ENCODE assay signal across 14 mouse cellular contexts in genomic region chr9:111148414-111148813, GRCm38 (mm10). TPM values are rescaled to one million over a fixed set of nuclear protein-coding genes. Genes with fewer than 3 reads are reported as not detected.
DNase-seq lines count a peak whose midpoint lies in the region; ATAC-seq and TF ChIP-seq lines count a peak whose summit lies in the region.
"Had no signal": no experiment of that assay in that cellular context is flagged by ENCODE, and none has a peak within 500 bp of the region (broad histone marks: within the 10 kb centered on the region; RNA-seq: fewer than 3 reads in every experiment).

No protein-coding gene starts in this region.

- no peak for ATAC-seq in heart, embryonic 12.5 days (ENCODE audit: insufficient number of reproducible peaks, low FRiP score)
- no peak for ATAC-seq in lung, embryonic 14.5 days (ENCODE audit: insufficient read depth)
- ATAC-seq in intestine, embryonic 14.5 days (replicated peaks; ENCODE audit: low FRiP score, low TSS enrichment, low read depth) = peak; percentile 43; the same call in 1 of the 2 replicates
- ATAC-seq in neural tube, embryonic 15.5 days (ENCODE audit: low FRiP score) = no peak
- ATAC-seq: forebrain, embryonic 14.5 days; midbrain, embryonic 15.5 days had no signal

- no peak overlapping the region for H3K4me3 ChIP-seq in heart, embryonic 12.5 days
- H3K4me3 ChIP-seq in lung, embryonic 14.5 days (ENCODE audit: low read depth, low read length) = no peak overlapping the region
- H3K4me3 ChIP-seq in intestine, embryonic 14.5 days (ENCODE audit: low read depth, low read length) = no peak overlapping the region
- no peak overlapping the region for H3K4me3 ChIP-seq in small intestine, adult 2 months (ENCODE audit: low read depth, low read length)
- H3K4me3 ChIP-seq in neural tube, embryonic 15.5 days (replicated peaks) = no peak overlapping the region
- H3K4me3 ChIP-seq: hindbrain, embryonic 12.5 days; midbrain, embryonic 15.5 days; neural tube, embryonic 12.5 days had no signal

- no peak for DNase-seq in heart, postnatal 14 days
- DNase-seq in lung, embryonic 14.5 days = peak; percentile 23
- DNase-seq in lung, postnatal 10 days = no peak
- DNase-seq in intestine, embryonic 14.5 days (ENCODE audit: low spot score) = no peak
- no peak for DNase-seq in left cerebral cortex, adult 9 months (ENCODE audit: low spot score in 2 of 2)
- DNase-seq: cerebellum, postnatal 14 days; lung, postnatal 4 days had no signal

- no peak for TF ChIP-seq CTCF in lung, embryonic 14.5 days (IDR thresholded peaks at IDR 0.05; ENCODE audit: low read depth)
- no peak for TF ChIP-seq CTCF in small intestine, adult 2 months (IDR thresholded peaks at IDR 0.05; ENCODE audit: extremely low read depth, insufficient read length, insufficient replicate concordance, low read depth, low read length)

- 31% methylated on average over 2 of the region's 2 CpGs for WGBS in heart, embryonic 12.5 days
- WGBS in lung, embryonic 14.5 days = 29% methylated on average over 2 of the region's 2 CpGs
- 38% methylated on average over 2 of the region's 2 CpGs for WGBS in intestine, embryonic 14.5 days
- WGBS in small intestine, adult 2 months = 20% methylated on average over 2 of the region's 2 CpGs
- 65% methylated on average over 2 of the region's 2 CpGs for WGBS in neural tube, embryonic 15.5 days

- intact Hi-C loops in heart, postnatal 14 days (cut with DNase I) = no loop called here

- peak overlapping the region; percentile 91 for H3K27ac ChIP-seq in heart, embryonic 12.5 days (ENCODE audit: poor library complexity, severe bottlenecking)
- H3K27ac ChIP-seq in lung, embryonic 14.5 days (ENCODE audit: low read depth) = peak overlapping the region; percentile 84
- H3K27ac ChIP-seq in intestine, embryonic 14.5 days (ENCODE audit: low read depth) = no peak overlapping the region
- H3K27ac ChIP-seq in small intestine, adult 2 months (ENCODE audit: insufficient read depth, low read depth, low read length) = peak overlapping the region; percentile 57; the same call in 1 of the 2 replicates
- H3K27ac ChIP-seq in neural tube, embryonic 15.5 days (replicated peaks) = no peak overlapping the region
- H3K27ac ChIP-seq: hindbrain, embryonic 12.5 days; midbrain, embryonic 15.5 days; neural tube, embryonic 12.5 days had no signal

- no peaks in the 10 kb centered on the region for H3K27me3 ChIP-seq in heart, embryonic 12.5 days (replicated peaks)
- no peaks in the 10 kb centered on the region for H3K27me3 ChIP-seq in lung, embryonic 14.5 days (ENCODE audit: insufficient read depth, low read length)
- H3K27me3 ChIP-seq in intestine, embryonic 14.5 days (replicated peaks; ENCODE audit: control insufficient read depth, insufficient read depth, low read length) = no peaks in the 10 kb centered on the region
- H3K27me3 ChIP-seq in small intestine, adult 2 months (ENCODE audit: control insufficient read depth, insufficient read depth, low read length) = no peaks in the 10 kb centered on the region
- H3K27me3 ChIP-seq in neural tube, embryonic 15.5 days (replicated peaks) = no peaks in the 10 kb centered on the region
- H3K27me3 ChIP-seq: hindbrain, embryonic 12.5 days; midbrain, embryonic 15.5 days; neural tube, embryonic 12.5 days had no signal

- H3K36me3 ChIP-seq in heart, embryonic 12.5 days = peaks cover 4% of the 10 kb centered on the region
- no peaks in the 10 kb centered on the region for H3K36me3 ChIP-seq in lung, embryonic 14.5 days (ENCODE audit: insufficient read depth)
- H3K36me3 ChIP-seq in intestine, embryonic 14.5 days (ENCODE audit: control insufficient read depth, insufficient read depth, low read length) = no peaks in the 10 kb centered on the region
- peaks cover 3% of the 10 kb centered on the region for H3K36me3 ChIP-seq in small intestine, adult 2 months (ENCODE audit: control insufficient read depth, insufficient read depth, low read length)
- H3K36me3 ChIP-seq in neural tube, embryonic 15.5 days = peaks cover 1% of the 10 kb centered on the region; the same call in 1 of the 2 replicates
- H3K36me3 ChIP-seq: hindbrain, embryonic 12.5 days; midbrain, embryonic 15.5 days; neural tube, embryonic 12.5 days had no signal

- no peak for TF ChIP-seq POLR2A in small intestine, adult 2 months (IDR thresholded peaks at IDR 0.05; ENCODE audit: low read depth, low read length)

- peaks cover 53% of the 10 kb centered on the region for H3K4me1 ChIP-seq in heart, embryonic 12.5 days (replicated peaks)
- peaks cover 29% of the 10 kb centered on the region for H3K4me1 ChIP-seq in lung, embryonic 14.5 days (ENCODE audit: insufficient read depth)
- H3K4me1 ChIP-seq in intestine, embryonic 14.5 days (replicated peaks; ENCODE audit: control insufficient read depth, insufficient read depth, low read length) = 0 out of 2 replicates have a peak, but pooled peaks cover 5% of the 10 kb centered on the region
- peaks cover 24% of the 10 kb centered on the region for H3K4me1 ChIP-seq in small intestine, adult 2 months (ENCODE audit: control insufficient read depth, insufficient read depth, insufficient read length, low read length)
- no peaks in the 10 kb centered on the region; the same call in 1 of the 2 replicates for H3K4me1 ChIP-seq in neural tube, embryonic 15.5 days
- H3K4me1 ChIP-seq: hindbrain, embryonic 12.5 days; midbrain, embryonic 15.5 days; neural tube, embryonic 12.5 days had no signal

- H3K4me2 ChIP-seq in heart, embryonic 12.5 days = peak overlapping the region; percentile 49; the same call in 1 of the 2 replicates
- 0 out of 2 replicates have a peak overlapping the region, but pooled peaks have one; percentile 7 for H3K4me2 ChIP-seq in lung, embryonic 14.5 days
- no peak overlapping the region for H3K4me2 ChIP-seq in intestine, embryonic 14.5 days (ENCODE audit: low read length)
- H3K4me2 ChIP-seq in neural tube, embryonic 15.5 days = no peak overlapping the region
- H3K4me2 ChIP-seq: hindbrain, embryonic 12.5 days; midbrain, embryonic 15.5 days; neural tube, embryonic 12.5 days had no signal

- no peaks in the 10 kb centered on the region for H3K9me3 ChIP-seq in heart, embryonic 12.5 days (replicated peaks)
- H3K9me3 ChIP-seq in lung, embryonic 14.5 days (ENCODE audit: low read depth, low read length) = no peaks in the 10 kb centered on the region
- no peaks in the 10 kb centered on the region for H3K9me3 ChIP-seq in intestine, embryonic 14.5 days (ENCODE audit: control insufficient read depth, low read length)
- H3K9me3 ChIP-seq in neural tube, embryonic 15.5 days (replicated peaks) = no peaks in the 10 kb centered on the region
- H3K9me3 ChIP-seq: hindbrain, embryonic 12.5 days; midbrain, embryonic 15.5 days; neural tube, embryonic 12.5 days had no signal

- no peak overlapping the region for H3K9ac ChIP-seq in heart, embryonic 12.5 days
- H3K9ac ChIP-seq in lung, embryonic 14.5 days = no peak overlapping the region
- no peak overlapping the region for H3K9ac ChIP-seq in intestine, embryonic 14.5 days (ENCODE audit: low read length)
- no peak overlapping the region for H3K9ac ChIP-seq in neural tube, embryonic 15.5 days (replicated peaks)
- H3K9ac ChIP-seq: hindbrain, embryonic 12.5 days; midbrain, embryonic 15.5 days; neural tube, embryonic 12.5 days had no signal

RNA-seq across cellular contexts. Expression of gene Lrrfip2, which starts 31.0 kb away (rescaled TPM):
- 65.8 and 70.4 TPM in 2 replicates for polyA plus RNA-seq in heart, embryonic 12.5 days (2016; fragmentation: Nextera tagmentation; extraction: Ambion mirVana)
- 10 to 100 TPM; 85.8 to 86.9 TPM for total RNA-seq in heart, postnatal 14 days (2021)
- polyA plus RNA-seq in lung, embryonic 14.5 days (2014; fragmentation: Nextera tagmentation; extraction: Ambion mirVana) = 39.6 and 40.4 TPM in 2 replicates
- polyA plus RNA-seq in intestine, embryonic 14.5 days (2014; fragmentation: Nextera tagmentation; extraction: Ambion mirVana) = 34.4 and 36.8 TPM in 2 replicates
- polyA plus RNA-seq in small intestine, adult 2 months (2012; rRNA removed) = 3.7 and 15.3 TPM in 2 replicates
- polyA plus RNA-seq in neural tube, embryonic 15.5 days (2015; fragmentation: Nextera tagmentation; extraction: Ambion mirVana) = 46.0 and 46.7 TPM in 2 replicates

Comparison
In these comparisons a context has a peak if more than half of its experiments do, and no peak if none do; other contexts are left out.
1. H3K27ac ChIP-seq: peak in heart, embryonic 12.5 days (single experiment), lung, embryonic 14.5 days (single experiment) and small intestine, adult 2 months (single experiment); none in intestine, embryonic 14.5 days (single experiment) and neural tube, embryonic 15.5 days (single experiment).
2. H3K4me2 ChIP-seq: peak in heart, embryonic 12.5 days (single experiment) and lung, embryonic 14.5 days (single experiment); none in intestine, embryonic 14.5 days (single experiment) and neural tube, embryonic 15.5 days (single experiment).